Mouse (Mus musculus) liver, adult 2 months (tissue): ENCODE results near the gene Micu2.

ENCODE experiments used
- CTCF ChIP-seq: fragments of 200-500 bp; IDR thresholded peaks from 2 replicates; pipeline ENCODE4 v1.5.1; 2011; ENCODE audit warnings: low read depth, low read length, control low read depth
- POLR2A ChIP-seq: fragments of 200-500 bp; IDR thresholded peaks from 2 replicates; pipeline ENCODE4 v1.6.1; 2011; ENCODE audit warnings: low read length, control low read depth; ENCODE audit not compliant: insufficient read depth; ENCODE audit errors: extremely low read depth

DNA sequence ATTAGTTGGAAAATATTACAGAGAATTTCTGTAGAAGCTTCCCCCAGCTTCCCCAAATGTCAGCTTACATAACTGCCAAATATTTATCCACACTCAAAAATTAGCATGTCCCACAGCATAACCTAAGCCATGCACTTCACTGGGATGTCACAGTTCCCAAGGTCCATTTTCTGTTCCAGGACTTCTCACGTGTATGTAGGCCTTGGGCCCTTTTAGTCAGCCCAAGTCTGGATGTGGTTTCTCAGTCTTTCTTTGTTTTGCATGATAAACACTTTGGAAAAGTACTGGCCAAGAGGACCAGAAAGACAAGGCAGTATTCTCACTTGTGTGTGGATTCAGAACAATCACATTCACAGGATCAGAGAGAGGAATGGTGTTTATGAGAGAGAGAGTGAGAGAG is 97.1 kb downstream of the Micu2 start:
- TF ChIP-seq CTCF (no peak), POLR2A (no peak)
